ENCODE assay signal across 12 mouse cellular contexts in the genomic region with DNA sequence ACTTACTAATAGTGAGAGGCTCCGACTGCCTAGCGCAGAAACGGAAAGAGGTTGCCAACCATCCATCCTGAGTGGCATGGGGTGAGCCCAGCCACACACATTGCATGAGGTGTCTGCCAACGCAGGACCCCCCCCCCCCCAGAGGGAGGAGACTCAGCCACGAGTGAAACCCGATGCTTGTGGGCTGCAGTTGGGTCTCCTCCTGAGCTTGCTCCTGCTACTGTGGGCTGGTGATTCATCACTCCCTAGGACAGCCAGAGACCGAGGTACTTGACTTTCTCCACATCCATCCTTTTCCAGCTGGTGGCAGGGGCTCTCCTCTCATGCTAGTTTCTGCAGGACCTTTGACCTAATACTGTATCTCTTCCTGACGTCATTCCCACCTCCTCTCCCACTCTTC. TPM values are rescaled to one million over a fixed set of nuclear protein-coding genes. Genes with fewer than 3 reads are reported as not detected.
DNase-seq lines count a peak whose midpoint lies in the region; ATAC-seq and TF ChIP-seq lines count a peak whose summit lies in the region.
"Had no signal": no experiment of that assay in that cellular context is flagged by ENCODE, and none has a peak within 500 bp of the region (broad histone marks: within the 10 kb centered on the region; RNA-seq: fewer than 3 reads in every experiment).

No protein-coding gene starts in this region.

- TF ChIP-seq CTCF in embryonic fibroblast, embryonic 13.5 days (IDR thresholded peaks at IDR 0.05; ENCODE audit: borderline replicate concordance, insufficient read depth, low read length): no peak

- peaks cover 63% of the 10 kb centered on the region for H3K27me3 ChIP-seq in kidney, embryonic 15.5 days
- peaks cover 26% of the 10 kb centered on the region for H3K27me3 ChIP-seq in neural tube, embryonic 15.5 days (replicated peaks)

- H3K27ac ChIP-seq in kidney, embryonic 15.5 days: no peak overlapping the region
- no peak overlapping the region for H3K27ac ChIP-seq in neural tube, embryonic 15.5 days (replicated peaks)
- peak overlapping the region; percentile 65; the same call in 1 of the 2 replicates for H3K27ac ChIP-seq in embryonic fibroblast, embryonic 13.5 days (ENCODE audit: insufficient read depth, low read length)

- H3K4me3 ChIP-seq in kidney, embryonic 15.5 days (replicated peaks): no peak overlapping the region
- no peak overlapping the region for H3K4me3 ChIP-seq in neural tube, embryonic 15.5 days (replicated peaks)
- no peak overlapping the region for H3K4me3 ChIP-seq in embryonic fibroblast, embryonic 13.5 days (ENCODE audit: insufficient read depth, low read length)

- H3K36me3 ChIP-seq in kidney, embryonic 15.5 days: no peaks in the 10 kb centered on the region
- H3K36me3 ChIP-seq in neural tube, embryonic 15.5 days: no peaks in the 10 kb centered on the region

- TF ChIP-seq POLR2A in embryonic fibroblast, embryonic 13.5 days (IDR thresholded peaks at IDR 0.05; ENCODE audit: low read depth, low read length): no peak

- H3K4me1 ChIP-seq in kidney, embryonic 15.5 days: peaks cover 12% of the 10 kb centered on the region
- peaks cover 16% of the 10 kb centered on the region for H3K4me1 ChIP-seq in neural tube, embryonic 15.5 days
- H3K4me1 ChIP-seq in embryonic fibroblast, embryonic 13.5 days (ENCODE audit: control insufficient read depth, insufficient read depth, low read length): peaks cover 10% of the 10 kb centered on the region

- no peak overlapping the region for H3K9ac ChIP-seq in kidney, embryonic 15.5 days
- H3K9ac ChIP-seq in neural tube, embryonic 15.5 days (replicated peaks): no peak overlapping the region

- peak; percentile 40; the same call in 1 of the 2 replicates for ATAC-seq in kidney, embryonic 15.5 days (replicated peaks; ENCODE audit: low FRiP score)
- no peak for ATAC-seq in neural tube, embryonic 15.5 days (ENCODE audit: low FRiP score)

- H3K9me3 ChIP-seq in kidney, embryonic 15.5 days (replicated peaks): no peaks in the 10 kb centered on the region
- no peaks in the 10 kb centered on the region for H3K9me3 ChIP-seq in neural tube, embryonic 15.5 days (replicated peaks)

- H3K4me2 ChIP-seq in kidney, embryonic 15.5 days: no peak overlapping the region
- H3K4me2 ChIP-seq in neural tube, embryonic 15.5 days: no peak overlapping the region
- H3K4me2 ChIP-seq: liver, embryonic 11.5 days had no signal

- no peak for DNase-seq in kidney, adult 8-10 months
- peak; percentile 29 for DNase-seq in neural tube, embryonic 10.5 days (ENCODE audit: extremely low spot score, low spot score)
- no peak for DNase-seq in c-Kit-positive CD71-positive TER-119-positive erythroid progenitor cells, embryonic 14.5 days (ENCODE audit: low spot score)
- no peak for DNase-seq in heart, adult 18-20 months
- DNase-seq: adrenal gland, adult 8-10 months; cerebellum, postnatal 25 days; thymus, adult 2 months had no signal

- WGBS in kidney, embryonic 15.5 days: 6% methylated on average over 7 of the region's 8 CpGs
- WGBS in neural tube, embryonic 15.5 days: 32% methylated on average over 8 of the region's 8 CpGs

RNA-seq across cellular contexts. Expression of gene Hrh1, which starts 5.9 kb away (rescaled TPM):
- polyA plus RNA-seq in kidney, embryonic 15.5 days (2015; fragmentation: Nextera tagmentation; extraction: Ambion mirVana): 0.21 and 0.28 TPM in 2 replicates
- 0.59 and 0.95 TPM in 2 replicates for polyA plus RNA-seq in neural tube, embryonic 15.5 days (2015; fragmentation: Nextera tagmentation; extraction: Ambion mirVana)
- 0.17 and 0.23 TPM in 2 replicates for polyA plus RNA-seq in embryonic fibroblast, embryonic 13.5 days (2011; ENCODE audit: insufficient read length, low read depth, missing spikeins)
- total RNA-seq in heart, adult 18-20 months (2021): under 1 TPM; 0.49 to 0.67 TPM
- polyA plus RNA-seq: heart, postnatal 0 days had no signal
